8 mouse cellular contexts compared by ENCODE assay signal in the genomic region with DNA sequence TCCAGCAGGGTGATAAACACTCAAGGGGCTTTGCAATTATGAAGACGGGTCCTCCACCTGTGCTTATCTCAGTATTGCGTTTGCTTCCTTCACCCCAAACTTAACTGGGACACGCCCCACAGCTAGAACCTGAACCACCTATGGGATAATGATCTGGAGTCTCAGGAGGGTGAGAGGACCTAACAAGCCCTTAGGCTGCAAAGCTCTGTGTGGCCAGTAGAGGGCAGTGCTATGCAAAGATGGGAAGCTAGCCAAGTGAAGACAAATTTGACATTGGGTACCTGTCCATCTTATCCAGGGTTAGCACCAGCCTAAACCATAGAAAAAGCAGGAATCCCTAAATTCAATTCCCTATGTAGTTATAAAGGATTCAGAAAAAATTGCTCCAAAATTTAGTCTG. TPM values are rescaled to one million over a fixed set of nuclear protein-coding genes. Genes with fewer than 3 reads are reported as not detected.
DNase-seq lines count a peak whose midpoint lies in the region; ATAC-seq lines count a peak whose summit lies in the region.
"Had no signal": no experiment of that assay in that cellular context is flagged by ENCODE, and none has a peak within 500 bp of the region (broad histone marks: within the 10 kb centered on the region; RNA-seq: fewer than 3 reads in every experiment).

No protein-coding gene starts in this region.

- H3K36me3 ChIP-seq in kidney, embryonic 16.5 days (ENCODE audit: insufficient read depth, low read length): no peaks in the 10 kb centered on the region

- H3K27ac ChIP-seq in kidney, embryonic 16.5 days (ENCODE audit: low read length): no peak overlapping the region

- no peak overlapping the region for H3K4me3 ChIP-seq in kidney, embryonic 16.5 days (ENCODE audit: low read length)
- H3K4me3 ChIP-seq: erythroblast, embryonic 14.5 days had no signal

- H3K9me3 ChIP-seq in kidney, embryonic 16.5 days (ENCODE audit: low read length): no peaks in the 10 kb centered on the region

- H3K9ac ChIP-seq in kidney, embryonic 16.5 days (replicated peaks; ENCODE audit: low read length): no peak overlapping the region

- no peak for ATAC-seq in kidney, embryonic 16.5 days (ENCODE audit: low FRiP score, low TSS enrichment)

- no peak overlapping the region for H3K4me2 ChIP-seq in kidney, embryonic 16.5 days (replicated peaks; ENCODE audit: low read depth, low read length)

- peak; percentile 47 for DNase-seq in kidney, adult 18-20 months
- peak; percentile 7 to 54 for DNase-seq in CD8-positive naive resting alpha-beta T cell, adult 2 months (ENCODE audit: low read depth in 2 of 2, low spot score in 2 of 2)
- DNase-seq in ZHBTc4 (ENCODE audit: low read depth, low spot score): peak; percentile 69
- DNase-seq in induced T-regulatory cell, adult 2 months (ENCODE audit: low read depth): peak; percentile 61
- DNase-seq in retina, postnatal 1 day: peak; percentile 53
- DNase-seq in gastrocnemius, postnatal 4 days (ENCODE audit: low spot score in 2 of 2): no peak

- 40% methylated on average over 3 of the region's 3 CpGs for WGBS in kidney, embryonic 16.5 days

- H3K27me3 ChIP-seq in kidney, embryonic 16.5 days (ENCODE audit: insufficient read depth, low read length): no peaks in the 10 kb centered on the region

- H3K4me1 ChIP-seq in kidney, embryonic 16.5 days (ENCODE audit: insufficient read depth, low read length): no peaks in the 10 kb centered on the region

RNA-seq across cellular contexts. Expression of a gene that starts 15.0 kb away (rescaled TPM):
- 6.3 and 7.2 TPM in 2 replicates for polyA plus RNA-seq in kidney, embryonic 16.5 days (2015; fragmentation: Nextera tagmentation; extraction: Ambion mirVana)
- under 1 TPM; 0.18 to 0.34 TPM for total RNA-seq in gastrocnemius, postnatal 4 days (2021)
- polyA plus RNA-seq: erythroblast, embryonic 14.5 days had no signal

Comparison
In these comparisons a context has a peak if more than half of its experiments do, and no peak if none do; other contexts are left out.
1. DNase-seq: peak in kidney, adult 18-20 months (single experiment), CD8-positive naive resting alpha-beta T cell, adult 2 months (2 of 2), ZHBTc4 (single experiment), induced T-regulatory cell, adult 2 months (single experiment) and retina, postnatal 1 day (single experiment); none in gastrocnemius, postnatal 4 days (0 of 2).